Mouse (Mus musculus) small intestine, adult 2 months (tissue): Measurements from ENCODE around the gene Rnf181. TPM values are rescaled to one million over a fixed set of nuclear protein-coding genes. Genes with fewer than 3 reads are reported as not detected.
A peak's percentile ranks its signal among the peaks of the same experiment; 100 is the strongest.

ENCODE experiments used
- H3K27ac ChIP-seq: fragments of 200-500 bp; 2 replicates; pipeline ENCODE4 v1.5.1; 2012; ENCODE audit warnings: low read depth, low read length, control low read depth, inconsistent platforms; ENCODE audit not compliant: insufficient read depth
- H3K27me3 ChIP-seq: fragments of 200-500 bp; 2 replicates; pipeline ENCODE4 v1.6.1; 2012; ENCODE audit warnings: mild to moderate bottlenecking, moderate library complexity, low read length, inconsistent platforms; ENCODE audit not compliant: control insufficient read depth, insufficient read depth
- H3K36me3 ChIP-seq: fragments of 200-500 bp; 2 replicates; pipeline ENCODE4 v1.6.1; 2012; ENCODE audit warnings: mild to moderate bottlenecking, low read length, control low read depth, inconsistent platforms; ENCODE audit not compliant: control insufficient read depth, insufficient read depth
- H3K4me1 ChIP-seq: fragments of 200-500 bp; 2 replicates; pipeline ENCODE4 v1.6.1; 2012; ENCODE audit warnings: low read length, inconsistent platforms, mixed read lengths; ENCODE audit not compliant: control insufficient read depth, insufficient read depth, insufficient read length
- H3K4me3 ChIP-seq: fragments of 200-500 bp; 2 replicates; pipeline ENCODE4 v1.5.1; 2012; ENCODE audit warnings: low read depth, mild to moderate bottlenecking, control low read depth, inconsistent platforms, low read length, moderate library complexity
- CTCF ChIP-seq: fragments of 200-500 bp; IDR thresholded peaks from 2 replicates; pipeline ENCODE4 v1.5.1; 2012; ENCODE audit warnings: low read depth, mild to moderate bottlenecking, control low read depth, inconsistent platforms, low read length, moderate library complexity, mixed read lengths; ENCODE audit not compliant: insufficient replicate concordance, insufficient read length; ENCODE audit errors: extremely low read depth
- POLR2A ChIP-seq: fragments of 200-500 bp; IDR thresholded peaks from 2 replicates; pipeline ENCODE4 v1.6.1; 2012; ENCODE audit warnings: low read depth, mild to moderate bottlenecking, control low read depth, inconsistent platforms, low read length, moderate library complexity
- WGBS: fragments of 180-500 bp; shearing (Covaris S2); methylation state at CpG from one replicate; pipeline ENCODE4 v1.1.7; 2018; 5-methylcytosine and 5-hydroxymethylcytosine counted together
- polyA plus RNA-seq: library from polyadenylated mRNA; depleted of rRNA; stranded (reverse); fragments of >200 nt; gene quantifications from 2 replicates; pipeline ENCODE4 v1.2.3, GENCODE M21; 2012

Rnf181 gene
- polyA plus RNA-seq, 1 experiment = 97.6 TPM

- TF ChIP-seq POLR2A (no peak), CTCF (no peak)
- Histone ChIP-seq H3K4me3 (no peak overlapping the region), H3K4me1 (no peaks in the 10 kb centered on the region), H3K27me3 (no peaks in the 10 kb centered on the region), H3K27ac (no peak overlapping the region), H3K36me3 (peaks cover 54% of the 10 kb centered on the region)
- 86% methylated on average over 5 of the region's 5 CpGs for WGBS
Measured at GRCm38 (mm10) chr6:72333111-72333510, 33.6 kb downstream of the Rnf181 start.

- Histone ChIP-seq H3K4me3 (no peak overlapping the region), H3K36me3 (peaks cover 46% of the 10 kb centered on the region), H3K27ac (no peak overlapping the region), H3K27me3 (no peaks in the 10 kb centered on the region), H3K4me1 (no peaks in the 10 kb centered on the region)
- no peak for TF ChIP-seq POLR2A
- TF ChIP-seq CTCF = no peak
- 84% methylated on average over 4 of the region's 4 CpGs for WGBS
Measured at GRCm38 (mm10) chr6:72330133-72330532, 36.6 kb downstream of the Rnf181 start.

- no peaks in the 10 kb centered on the region for H3K27me3 ChIP-seq
- H3K4me3 ChIP-seq = no peak overlapping the region
- no peaks in the 10 kb centered on the region for H3K4me1 ChIP-seq
- TF ChIP-seq CTCF = no peak
- no peak for TF ChIP-seq POLR2A
- WGBS = 86% methylated on average over 5 of the region's 5 CpGs
- no peak overlapping the region for H3K27ac ChIP-seq
- peaks cover 50% of the 10 kb centered on the region for H3K36me3 ChIP-seq
Measured at GRCm38 (mm10) chr6:72329019-72329418, 37.7 kb downstream of the Rnf181 start.

GRCm38 (mm10) chr6:72326274-72326673, 40.5 kb downstream of the Rnf181 start:
- no peaks in the 10 kb centered on the region for H3K4me1 ChIP-seq
- 43% methylated on average over 6 of the region's 6 CpGs for WGBS
- no peaks in the 10 kb centered on the region for H3K27me3 ChIP-seq
- peaks cover 58% of the 10 kb centered on the region for H3K36me3 ChIP-seq
- TF ChIP-seq POLR2A = no peak
- peak; percentile 40; the same call in 1 of the 2 replicates for TF ChIP-seq CTCF
- H3K27ac ChIP-seq = no peak overlapping the region
- H3K4me3 ChIP-seq = no peak overlapping the region

- H3K4me1 ChIP-seq = no peaks in the 10 kb centered on the region
- no peak for TF ChIP-seq CTCF
- no peak for TF ChIP-seq POLR2A
- H3K27me3 ChIP-seq = no peaks in the 10 kb centered on the region
- H3K4me3 ChIP-seq = no peak overlapping the region
- no peak overlapping the region for H3K27ac ChIP-seq
- WGBS = 89% methylated on average over 6 of the region's 6 CpGs
- H3K36me3 ChIP-seq = peaks cover 74% of the 10 kb centered on the region
Measured at GRCm38 (mm10) chr6:72323786-72324508, 42.8 kb downstream of the Rnf181 start.

GRCm38 (mm10) chr6:72322936-72323335, 43.8 kb downstream of the Rnf181 start:
- WGBS = 97% methylated on average over 3 of the region's 3 CpGs
- no peaks in the 10 kb centered on the region for H3K4me1 ChIP-seq
- peaks cover 73% of the 10 kb centered on the region for H3K36me3 ChIP-seq
- no peak overlapping the region for H3K27ac ChIP-seq
- H3K27me3 ChIP-seq = no peaks in the 10 kb centered on the region
- no peak overlapping the region for H3K4me3 ChIP-seq
- TF ChIP-seq POLR2A (no peak), CTCF (no peak)

GRCm38 (mm10) chr6:72319019-72319418, 47.7 kb downstream of the Rnf181 start:
- H3K4me3 ChIP-seq = no peak overlapping the region
- no peaks in the 10 kb centered on the region for H3K27me3 ChIP-seq
- 74% methylated on average over 11 of the region's 11 CpGs for WGBS
- no peaks in the 10 kb centered on the region for H3K4me1 ChIP-seq
- H3K27ac ChIP-seq = no peak overlapping the region
- H3K36me3 ChIP-seq = peaks cover 55% of the 10 kb centered on the region
- TF ChIP-seq POLR2A = no peak
- TF ChIP-seq CTCF = no peak

- Histone ChIP-seq H3K4me3 (no peak overlapping the region), H3K27ac (no peak overlapping the region), H3K27me3 (no peaks in the 10 kb centered on the region), H3K36me3 (peaks cover 51% of the 10 kb centered on the region), H3K4me1 (no peaks in the 10 kb centered on the region)
- no peak for TF ChIP-seq POLR2A
- WGBS = 79% methylated on average over 5 of the region's 5 CpGs
Measured at GRCm38 (mm10) chr6:72318440-72318839, 48.3 kb downstream of the Rnf181 start.
